In genomic region chr1:87036334-87036733, GRCm38 (mm10) we compare ENCODE assay signal across 10 mouse cellular contexts. TPM values are rescaled to one million over a fixed set of nuclear protein-coding genes. Genes with fewer than 3 reads are reported as not detected.
DNase-seq lines count a peak whose midpoint lies in the region; ATAC-seq and TF ChIP-seq lines count a peak whose summit lies in the region.
"Had no signal": no experiment of that assay in that cellular context is flagged by ENCODE, and none has a peak within 500 bp of the region (broad histone marks: within the 10 kb centered on the region; RNA-seq: fewer than 3 reads in every experiment).

No protein-coding gene starts in this region.

- no peak overlapping the region for H3K4me2 ChIP-seq in CH12.LX (ENCODE audit: insufficient read depth, low read depth, poor library complexity, severe bottlenecking)
- no peak overlapping the region for H3K4me2 ChIP-seq in forebrain, embryonic 15.5 days (replicated peaks)
- H3K4me2 ChIP-seq in limb, embryonic 13.5 days (replicated peaks) = 0 out of 2 replicates have a peak overlapping the region, but pooled peaks have one; percentile 23

- no peak overlapping the region for H3K9ac ChIP-seq in CH12.LX (ENCODE audit: insufficient read depth, low read depth)
- no peak overlapping the region for H3K9ac ChIP-seq in forebrain, embryonic 15.5 days (replicated peaks)
- peak overlapping the region; percentile 32; the same call in 1 of the 2 replicates for H3K9ac ChIP-seq in limb, embryonic 13.5 days

- H3K27me3 ChIP-seq in heart, embryonic 10.5 days (ENCODE audit: insufficient read depth, poor library complexity, severe bottlenecking) = no peaks in the 10 kb centered on the region
- H3K27me3 ChIP-seq in CH12.LX (replicated peaks) = no peaks in the 10 kb centered on the region
- H3K27me3 ChIP-seq in forebrain, embryonic 15.5 days = no peaks in the 10 kb centered on the region
- H3K27me3 ChIP-seq in limb, embryonic 13.5 days = no peaks in the 10 kb centered on the region

- peaks cover 34% of the 10 kb centered on the region for H3K4me1 ChIP-seq in heart, embryonic 10.5 days
- H3K4me1 ChIP-seq in CH12.LX (ENCODE audit: control insufficient read depth in 1 of 2, insufficient read depth in 2 of 2) = peaks cover 4 to 46% of the 10 kb centered on the region in 2 experiments
- peaks cover 10% of the 10 kb centered on the region for H3K4me1 ChIP-seq in forebrain, embryonic 15.5 days
- peaks cover 53% of the 10 kb centered on the region for H3K4me1 ChIP-seq in limb, embryonic 13.5 days

- TF ChIP-seq EP300 in CH12.LX (IDR thresholded peaks at IDR 0.05; ENCODE audit: low read length) = no peak

- H3K4me3 ChIP-seq in heart, embryonic 10.5 days = no peak overlapping the region
- H3K4me3 ChIP-seq in CH12.LX (replicated peaks in 1 of 3; ENCODE audit: low read depth in 2 of 3, low read length in 2 of 3, poor library complexity in 1 of 3) = no peak overlapping the region
- H3K4me3 ChIP-seq in forebrain, embryonic 15.5 days = no peak overlapping the region
- H3K4me3 ChIP-seq in limb, embryonic 13.5 days = no peak overlapping the region

- TF ChIP-seq POLR2A in CH12.LX (IDR thresholded peaks at IDR 0.05; ENCODE audit: low read depth, low read length) = no peak

- dilution Hi-C loops in CH12.LX (cut with MboI; ENCODE audit: extremely low pct_ligation_motif_present, extremely low pct_unique_long_range_greater_than_20kb, low sequenced_read_pairs) = no loop called here

- no peaks in the 10 kb centered on the region for H3K79me2 ChIP-seq in CH12.LX (replicated peaks; ENCODE audit: control insufficient read depth, extremely low read depth, insufficient read depth, poor library complexity, severe bottlenecking)

- H3K9me3 ChIP-seq in heart, embryonic 10.5 days = no peaks in the 10 kb centered on the region
- no peaks in the 10 kb centered on the region for H3K9me3 ChIP-seq in CH12.LX (replicated peaks; ENCODE audit: low read length)
- no peaks in the 10 kb centered on the region for H3K9me3 ChIP-seq in forebrain, embryonic 15.5 days
- H3K9me3 ChIP-seq in limb, embryonic 13.5 days = no peaks in the 10 kb centered on the region

- TF ChIP-seq RAD21 in CH12.LX (IDR thresholded peaks at IDR 0.05; ENCODE audit: low read depth, low read length) = no peak

- no peak for DNase-seq in heart, embryonic 10.5 days (ENCODE audit: low spot score)
- DNase-seq in heart, adult 18-20 months = no peak
- DNase-seq in CH12.LX (ENCODE audit: extremely low read depth) = peak; percentile 24
- DNase-seq in urinary bladder, postnatal 36 days (ENCODE audit: low spot score in 2 of 2) = no peak
- DNase-seq in layer of hippocampus, postnatal 14 days (ENCODE audit: low spot score in 2 of 2) = no peak
- no peak for DNase-seq in frontal cortex, adult 2 months (ENCODE audit: extremely low spot score in 1 of 2, low spot score in 1 of 2)
- DNase-seq: cerebellum, adult 11-12 months; right cerebral cortex, adult 18-20 months had no signal

- 66% methylated on average over 3 of the region's 3 CpGs for WGBS in heart, embryonic 10.5 days
- 59% methylated on average over 3 of the region's 3 CpGs for WGBS in forebrain, embryonic 15.5 days
- 46% methylated on average over 3 of the region's 3 CpGs for WGBS in limb, embryonic 13.5 days

- peak overlapping the region; percentile 76 for H3K27ac ChIP-seq in heart, embryonic 10.5 days
- H3K27ac ChIP-seq in CH12.LX (ENCODE audit: insufficient read depth, low read depth) = no peak overlapping the region
- peak overlapping the region; percentile 53; the same call in 1 of the 2 replicates for H3K27ac ChIP-seq in forebrain, embryonic 15.5 days (replicated peaks)
- peak overlapping the region; percentile 96 for H3K27ac ChIP-seq in limb, embryonic 13.5 days

- ATAC-seq in forebrain, embryonic 15.5 days (replicated peaks) = no peak
- peak; percentile 12 for ATAC-seq in limb, embryonic 13.5 days (ENCODE audit: low FRiP score, low read depth)

- in situ Hi-C loops in CH12.LX (cut with MboI; ENCODE audit: low pct_ligation_motif_present, low pct_unique_long_range_greater_than_20kb, low sequenced_read_pairs) = loop anchor here (25.0 kb wide), 1 partner anchor 599 kb away; the partner anchor contains the start of genes Nmur1 and Tex44

- no peaks in the 10 kb centered on the region for H3K36me3 ChIP-seq in heart, embryonic 10.5 days
- no peaks in the 10 kb centered on the region for H3K36me3 ChIP-seq in CH12.LX (replicated peaks in 1 of 2; ENCODE audit: control insufficient read depth in 1 of 2, insufficient read depth in 1 of 2, low read length in 1 of 2)
- no peaks in the 10 kb centered on the region for H3K36me3 ChIP-seq in forebrain, embryonic 15.5 days
- H3K36me3 ChIP-seq in limb, embryonic 13.5 days = no peaks in the 10 kb centered on the region

- no peak for TF ChIP-seq CTCF in CH12.LX (conservative IDR thresholded peaks at IDR 0.05 in 1 of 2, IDR thresholded peaks at IDR 0.05 in 1 of 2; ENCODE audit: low read depth in 2 of 2, low read length in 2 of 2)

TF ChIP-seq in CH12.LX, 34 proteins besides CTCF, POLR2A, EP300 and RAD21:
- no peak for TF ChIP-seq CHD1 (IDR thresholded peaks at IDR 0.05; ENCODE audit: low read depth, low read length)
- TF ChIP-seq NELFE (IDR thresholded peaks at IDR 0.05; ENCODE audit: low read depth, low read length) = no peak
- TF ChIP-seq PAX5 (IDR thresholded peaks at IDR 0.05; ENCODE audit: low read length) = no peak
- no peak for TF ChIP-seq E2F4 (IDR thresholded peaks at IDR 0.05; ENCODE audit: insufficient replicate concordance, low read depth, low read length)
- no peak for TF ChIP-seq ZNF384 (IDR thresholded peaks at IDR 0.05; ENCODE audit: low read depth, low read length)
- TF ChIP-seq MAFK (IDR thresholded peaks at IDR 0.05; ENCODE audit: insufficient replicate concordance, low read length) = no peak
- no peak for TF ChIP-seq BHLHE40 (IDR thresholded peaks at IDR 0.05; ENCODE audit: low read depth, low read length)
- TF ChIP-seq ZMIZ1 (IDR thresholded peaks at IDR 0.05; ENCODE audit: low read depth, low read length) = no peak
- no peak for TF ChIP-seq USF1 (IDR thresholded peaks at IDR 0.05; ENCODE audit: low read depth, low read length)
- no peak for TF ChIP-seq JUN (IDR thresholded peaks at IDR 0.05; ENCODE audit: insufficient read depth, low read depth, low read length)
- TF ChIP-seq MAZ (IDR thresholded peaks at IDR 0.05; ENCODE audit: low read depth, low read length) = no peak
- no peak for TF ChIP-seq CHD2 (IDR thresholded peaks at IDR 0.05; ENCODE audit: low read length)
- no peak for TF ChIP-seq RCOR1 (conservative IDR thresholded peaks at IDR 0.05; ENCODE audit: low read depth, low read length)
- no peak for TF ChIP-seq SMC3 (IDR thresholded peaks at IDR 0.05; ENCODE audit: low read depth, low read length)
- no peak for TF ChIP-seq ELF1 (IDR thresholded peaks at IDR 0.05; ENCODE audit: low read depth, low read length)
- TF ChIP-seq MEF2A (IDR thresholded peaks at IDR 0.05; ENCODE audit: borderline replicate concordance, low read depth, low read length) = no peak
- TF ChIP-seq SIN3A (IDR thresholded peaks at IDR 0.05; ENCODE audit: low read length) = no peak
- TF ChIP-seq UBTF (IDR thresholded peaks at IDR 0.05; ENCODE audit: low read depth, low read length) = no peak
- TF ChIP-seq MAX (IDR thresholded peaks at IDR 0.05; ENCODE audit: low read length) = no peak
- no peak for TF ChIP-seq USF2 (conservative IDR thresholded peaks at IDR 0.05; ENCODE audit: low read depth, low read length)

RNA-seq across cellular contexts. Expression of gene Alppl2, which starts 53.4 kb away (rescaled TPM):
- not detected in 2 replicates for polyA plus RNA-seq in heart, embryonic 10.5 days (2016; fragmentation: Nextera tagmentation; extraction: Ambion mirVana)
- total RNA-seq in heart, adult 18-20 months (2021) = not detected
- total RNA-seq in CH12.LX (2012; rRNA removed) = not detected in 2 replicates
- total RNA-seq in CH12.LX (2014; rRNA removed) = not detected in 2 replicates
- polyA plus RNA-seq in CH12.LX (2012; ENCODE audit: insufficient read length, low read depth) = not detected in 2 replicates
- polyA plus RNA-seq in forebrain, embryonic 15.5 days (2015; fragmentation: Nextera tagmentation; extraction: Ambion mirVana) = not detected in 2 replicates
- not detected in 2 replicates for polyA plus RNA-seq in limb, embryonic 13.5 days (2015; fragmentation: Nextera tagmentation; extraction: Ambion mirVana)
- total RNA-seq in layer of hippocampus, postnatal 14 days (2021) = not detected
- not detected in 2 replicates for polyA plus RNA-seq in frontal cortex, adult 2 months (2012; rRNA removed)
